In the genomic region with DNA sequence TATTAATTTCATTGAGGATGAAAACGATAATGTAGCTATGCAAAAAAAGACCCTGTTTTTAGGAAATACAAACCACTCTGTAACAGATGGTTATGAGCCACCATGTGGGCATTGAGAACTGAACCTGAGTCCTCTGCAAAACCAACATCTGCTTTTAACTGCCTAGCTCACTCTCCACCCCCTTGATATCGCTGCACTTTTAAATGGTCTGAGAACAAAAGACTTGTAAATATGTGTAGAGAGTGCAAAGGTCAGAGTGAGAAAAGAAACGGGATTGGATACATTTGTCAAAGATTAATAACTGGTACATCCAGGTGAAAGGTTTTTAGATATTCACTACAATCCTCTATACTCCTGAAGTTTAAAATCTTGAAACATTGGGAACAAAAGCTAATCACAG, we compare ENCODE assay signal across 22 mouse cellular contexts.
"Had no signal": no experiment of that assay in that cellular context is flagged by ENCODE, and none has a peak within 500 bp of the region (broad histone marks: within the 10 kb centered on the region; RNA-seq: fewer than 3 reads in every experiment).

No protein-coding gene starts in this region.

- H3K4me3 ChIP-seq: left cerebral cortex, adult 2 months; limb, embryonic 12.5 days; limb, embryonic 15.5 days; megakaryocyte, embryonic 14.5 days; midbrain, embryonic 10.5 days; midbrain, embryonic 13.5 days; myocyte; neural tube, embryonic 13.5 days; stomach, embryonic 15.5 days had no signal

- H3K4me2 ChIP-seq: limb, embryonic 12.5 days; limb, embryonic 15.5 days; liver, embryonic 11.5 days; lung, embryonic 14.5 days; midbrain, embryonic 13.5 days; neural tube, embryonic 13.5 days; stomach, embryonic 15.5 days had no signal

- ATAC-seq: liver, postnatal 0 days; lung, postnatal 0 days; midbrain, embryonic 13.5 days; midbrain, embryonic 16.5 days had no signal

- H3K4me1 ChIP-seq: limb, embryonic 12.5 days; limb, embryonic 15.5 days; midbrain, embryonic 10.5 days; midbrain, embryonic 13.5 days; neural tube, embryonic 13.5 days; stomach, embryonic 15.5 days had no signal

- H3K27ac ChIP-seq: kidney, postnatal 0 days; left cerebral cortex, adult 2 months; limb, embryonic 12.5 days; limb, embryonic 15.5 days; liver, embryonic 14.5 days; midbrain, embryonic 10.5 days; midbrain, embryonic 13.5 days; neural tube, embryonic 13.5 days; stomach, embryonic 15.5 days had no signal

- DNase-seq: kidney, adult 2 months; kidney, postnatal 25 days; layer of hippocampus, postnatal 36 days; left cerebral cortex, postnatal 4 days; liver, postnatal 0 days; lung, embryonic 14.5 days; thymus, adult 2 months; thymus, postnatal 25 days had no signal

- H3K9ac ChIP-seq: limb, embryonic 12.5 days; limb, embryonic 15.5 days; liver, embryonic 14.5 days; liver, postnatal 0 days; lung, embryonic 14.5 days; midbrain, embryonic 13.5 days; neural tube, embryonic 13.5 days; stomach, embryonic 15.5 days had no signal

- H3K27me3 ChIP-seq: limb, embryonic 12.5 days; limb, embryonic 15.5 days; megakaryocyte, embryonic 14.5 days; midbrain, embryonic 13.5 days; neural tube, embryonic 13.5 days; stomach, embryonic 15.5 days had no signal

- H3K9me3 ChIP-seq: limb, embryonic 12.5 days; limb, embryonic 15.5 days; megakaryocyte, embryonic 14.5 days; midbrain, embryonic 10.5 days; midbrain, embryonic 13.5 days; neural tube, embryonic 13.5 days; stomach, embryonic 15.5 days had no signal
